Mouse (Mus musculus): Measurements from ENCODE around the gene Fcna. TPM values are rescaled to one million over a fixed set of nuclear protein-coding genes. Genes with fewer than 3 reads are reported as not detected.

Gene Fcna
- polyA plus RNA-seq, 1 experiment from 2014 or later = 1.5 TPM

Other genes with a start within 250 kb of the Fcna start
- gene Entpd2, start 232.2 kb downstream of the Fcna start, polyA plus RNA-seq (2016; fragmentation: Nextera tagmentation; extraction: Ambion mirVana) = not detected in 2 replicates
- gene Npdc1, start 228.7 kb downstream of the Fcna start, polyA plus RNA-seq (2016; fragmentation: Nextera tagmentation; extraction: Ambion mirVana) = 14.6 and 16.5 TPM in 2 replicates
- gene Fut7, start 204.8 kb downstream of the Fcna start, polyA plus RNA-seq (2016; fragmentation: Nextera tagmentation; extraction: Ambion mirVana) = not detected in 2 replicates
- gene Abca2, start 199.3 kb downstream of the Fcna start, polyA plus RNA-seq (2016; fragmentation: Nextera tagmentation; extraction: Ambion mirVana) = 3.5 and 4.7 TPM in 2 replicates
- gene Clic3, start 171.2 kb downstream of the Fcna start, polyA plus RNA-seq (2016; fragmentation: Nextera tagmentation; extraction: Ambion mirVana) = 0.69 and 1.1 TPM in 2 replicates
- 15.6 and 17.7 TPM in 2 replicates for gene Paxx, start 166.9 kb downstream of the Fcna start, polyA plus RNA-seq (2016; fragmentation: Nextera tagmentation; extraction: Ambion mirVana)
- gene Ptgds, start 158.0 kb downstream of the Fcna start, polyA plus RNA-seq (2016; fragmentation: Nextera tagmentation; extraction: Ambion mirVana) = 0.18 and 0.32 TPM in 2 replicates
- gene Lcn12, start 134.1 kb downstream of the Fcna start, polyA plus RNA-seq (2016; fragmentation: Nextera tagmentation; extraction: Ambion mirVana) = not detected in 2 replicates
- 86.0 and 92.1 TPM in 2 replicates for gene Fbxw5, start 127.3 kb downstream of the Fcna start, polyA plus RNA-seq (2016; fragmentation: Nextera tagmentation; extraction: Ambion mirVana)
- gene C8g, start 126.3 kb downstream of the Fcna start, polyA plus RNA-seq (2016; fragmentation: Nextera tagmentation; extraction: Ambion mirVana) = 4.2 and 6.0 TPM in 2 replicates
- 29.7 and 30.9 TPM in 2 replicates for gene Traf2, start 81.1 kb downstream of the Fcna start, polyA plus RNA-seq (2016; fragmentation: Nextera tagmentation; extraction: Ambion mirVana)
- 336 and 382 TPM in 2 replicates for gene Edf1, start 70.2 kb downstream of the Fcna start, polyA plus RNA-seq (2016; fragmentation: Nextera tagmentation; extraction: Ambion mirVana)
- gene Mamdc4, start 53.2 kb downstream of the Fcna start, polyA plus RNA-seq (2016; fragmentation: Nextera tagmentation; extraction: Ambion mirVana) = 1.6 and 3.7 TPM in 2 replicates
- gene Phpt1, start 52.8 kb downstream of the Fcna start, polyA plus RNA-seq (2016; fragmentation: Nextera tagmentation; extraction: Ambion mirVana) = 160 and 170 TPM in 2 replicates
- 0.08 TPM in 1 of 2 replicates, not detected in the other for gene Ajm1, start 46.3 kb downstream of the Fcna start, polyA plus RNA-seq (2016; fragmentation: Nextera tagmentation; extraction: Ambion mirVana)
- 57.9 and 69.6 TPM in 2 replicates for gene Rabl6, start 19.5 kb downstream of the Fcna start, polyA plus RNA-seq (2016; fragmentation: Nextera tagmentation; extraction: Ambion mirVana)
- gene Ccdc183, start 10.4 kb downstream of the Fcna start, polyA plus RNA-seq (2016; fragmentation: Nextera tagmentation; extraction: Ambion mirVana) = 0.07 and 0.21 TPM in 2 replicates
- gene Tmem141, start 6.0 kb downstream of the Fcna start, polyA plus RNA-seq (2016; fragmentation: Nextera tagmentation; extraction: Ambion mirVana) = 14.9 and 18.5 TPM in 2 replicates
- gene Lcn8, start 25.1 kb upstream of the Fcna start, polyA plus RNA-seq (2016; fragmentation: Nextera tagmentation; extraction: Ambion mirVana) = not detected in 2 replicates
- not detected in 2 replicates for gene Lcn5, start 29.9 kb upstream of the Fcna start, polyA plus RNA-seq (2016; fragmentation: Nextera tagmentation; extraction: Ambion mirVana)
- not detected in 2 replicates for gene Lcn6, start 48.8 kb upstream of the Fcna start, polyA plus RNA-seq (2016; fragmentation: Nextera tagmentation; extraction: Ambion mirVana)
- not detected in 2 replicates for gene Lcn10, start 54.7 kb upstream of the Fcna start, polyA plus RNA-seq (2016; fragmentation: Nextera tagmentation; extraction: Ambion mirVana)
- not detected in 2 replicates for gene Obp2a, start 72.0 kb upstream of the Fcna start, polyA plus RNA-seq (2016; fragmentation: Nextera tagmentation; extraction: Ambion mirVana)
- 53.4 and 65.8 TPM in 2 replicates for gene Bmyc, start 78.7 kb upstream of the Fcna start, polyA plus RNA-seq (2016; fragmentation: Nextera tagmentation; extraction: Ambion mirVana)
- not detected in 2 replicates for gene Obp2b, start 109.0 kb upstream of the Fcna start, polyA plus RNA-seq (2016; fragmentation: Nextera tagmentation; extraction: Ambion mirVana)
- gene Lcn3, start 137.5 kb upstream of the Fcna start, polyA plus RNA-seq (2016; fragmentation: Nextera tagmentation; extraction: Ambion mirVana) = not detected in 2 replicates
- gene Lcn11, start 149.0 kb upstream of the Fcna start, polyA plus RNA-seq (2016; fragmentation: Nextera tagmentation; extraction: Ambion mirVana) = not detected in 2 replicates
- gene Gm13539, start 154.2 kb upstream of the Fcna start, polyA plus RNA-seq (2016; fragmentation: Nextera tagmentation; extraction: Ambion mirVana) = not detected in 2 replicates
- not detected in 2 replicates for gene Glt6d1, start 187.8 kb upstream of the Fcna start, polyA plus RNA-seq (2016; fragmentation: Nextera tagmentation; extraction: Ambion mirVana)
- gene Lcn9, start 195.1 kb upstream of the Fcna start, polyA plus RNA-seq (2016; fragmentation: Nextera tagmentation; extraction: Ambion mirVana) = not detected in 2 replicates
- not detected in 2 replicates for gene Sohlh1, start 219.2 kb upstream of the Fcna start, polyA plus RNA-seq (2016; fragmentation: Nextera tagmentation; extraction: Ambion mirVana)
- gene Kcnt1, start 235.7 kb upstream of the Fcna start, polyA plus RNA-seq (2016; fragmentation: Nextera tagmentation; extraction: Ambion mirVana) = 0.06 TPM in 1 of 2 replicates, not detected in the other